Mouse (Mus musculus) stomach, embryonic 16.5 days (tissue): ENCODE data around the gene Zmat5. TPM values are rescaled to one million over a fixed set of nuclear protein-coding genes. Genes with fewer than 3 reads are reported as not detected.

Experiments
- ATAC-seq: fragments of 200-750 bp; cut with Nextera tagmentation; 2 replicates; pipeline ENCODE4 v1.8.0; 2017; ENCODE audit warnings: moderate number of reproducible peaks, moderate TSS enrichment; ENCODE audit not compliant: insufficient read depth, low FRiP score
- H3K27ac ChIP-seq: fragments of 300-500 bp; sonication (generic); 2 replicates; pipeline ENCODE4 v1.5.1; 2014; ENCODE audit warnings: low read length
- H3K27me3 ChIP-seq: fragments of 300-500 bp; sonication (generic); 2 replicates; pipeline ENCODE4 v1.6.1; 2014; ENCODE audit warnings: low read length, control low read depth, mixed read lengths; ENCODE audit not compliant: control insufficient read depth, insufficient read depth
- H3K36me3 ChIP-seq: fragments of 300-500 bp; sonication (generic); 2 replicates; pipeline ENCODE4 v1.6.1; 2014; ENCODE audit warnings: low read length; ENCODE audit not compliant: control insufficient read depth, insufficient read depth
- H3K4me1 ChIP-seq: fragments of 300-500 bp; sonication (generic); 2 replicates; pipeline ENCODE4 v1.6.1; 2014; ENCODE audit warnings: low read length, control low read depth, mixed read lengths; ENCODE audit not compliant: control insufficient read depth, insufficient read depth
- H3K4me2 ChIP-seq: fragments of 300-500 bp; sonication (generic); 2 replicates; pipeline ENCODE4 v1.6.1; 2014; ENCODE audit warnings: low read depth, low read length, mixed read lengths
- H3K4me3 ChIP-seq: fragments of 300-500 bp; sonication (generic); replicated peaks from 2 replicates; pipeline ENCODE4 v1.5.1; 2014; ENCODE audit warnings: mild to moderate bottlenecking, low read length
- H3K9ac ChIP-seq: fragments of 300-500 bp; sonication (generic); 2 replicates; pipeline ENCODE4 v1.6.1; 2014; ENCODE audit warnings: low read length
- H3K9me3 ChIP-seq: fragments of 300-500 bp; sonication (generic); replicated peaks from 2 replicates; pipeline ENCODE4 v1.6.1; 2016; ENCODE audit warnings: low read length, control low read depth; ENCODE audit not compliant: control insufficient read depth
- WGBS: fragments of 180-500 bp; shearing (Covaris S2); extraction: QIAGEN DNeasy Blood & Tissue Kit; methylation state at CpG from one replicate; pipeline ENCODE4 v1.1.7; 2014; 5-methylcytosine and 5-hydroxymethylcytosine counted together
- polyA plus RNA-seq: library from polyadenylated mRNA; unstranded; fragments of >200 nt; fragmentation: Nextera tagmentation; extraction: Ambion mirVana; gene quantifications from 2 replicates; pipeline ENCODE4 v1.2.1, GENCODE M21; 2015

Gene Zmat5
- polyA plus RNA-seq, 1 experiment from 2014 or later = 68.2 TPM

DNA sequence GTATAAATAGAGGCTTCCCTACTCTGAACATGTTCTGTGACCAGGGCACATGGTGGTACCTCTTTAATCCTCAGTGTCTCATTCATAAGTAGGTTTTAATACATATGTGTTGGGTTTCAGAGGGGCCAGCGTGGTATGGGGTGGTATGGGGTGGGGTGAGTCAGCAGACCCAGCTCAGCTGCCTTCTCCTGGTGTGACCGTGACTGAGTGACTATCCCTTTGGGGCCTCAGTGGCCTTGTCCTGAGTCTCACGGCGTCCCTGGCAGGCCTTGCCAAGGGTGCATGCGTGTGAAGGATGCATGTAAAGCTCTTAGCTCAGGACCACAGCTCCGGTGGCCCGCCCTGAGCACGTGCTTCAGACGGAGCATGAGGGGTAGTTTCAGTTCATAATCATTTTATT lies 15.5 kb downstream of the Zmat5 start:
- H3K4me3 ChIP-seq = no peak overlapping the region
- no peak overlapping the region for H3K4me2 ChIP-seq
- no peak overlapping the region for H3K27ac ChIP-seq
- no peaks in the 10 kb centered on the region for H3K27me3 ChIP-seq
- H3K9me3 ChIP-seq = no peaks in the 10 kb centered on the region
- H3K36me3 ChIP-seq = no peaks in the 10 kb centered on the region
- no peak overlapping the region for H3K9ac ChIP-seq
- H3K4me1 ChIP-seq = no peaks in the 10 kb centered on the region; the same call in 1 of the 2 replicates
- 89% methylated on average over 9 of the region's 9 CpGs for WGBS
- no peak for ATAC-seq

DNA sequence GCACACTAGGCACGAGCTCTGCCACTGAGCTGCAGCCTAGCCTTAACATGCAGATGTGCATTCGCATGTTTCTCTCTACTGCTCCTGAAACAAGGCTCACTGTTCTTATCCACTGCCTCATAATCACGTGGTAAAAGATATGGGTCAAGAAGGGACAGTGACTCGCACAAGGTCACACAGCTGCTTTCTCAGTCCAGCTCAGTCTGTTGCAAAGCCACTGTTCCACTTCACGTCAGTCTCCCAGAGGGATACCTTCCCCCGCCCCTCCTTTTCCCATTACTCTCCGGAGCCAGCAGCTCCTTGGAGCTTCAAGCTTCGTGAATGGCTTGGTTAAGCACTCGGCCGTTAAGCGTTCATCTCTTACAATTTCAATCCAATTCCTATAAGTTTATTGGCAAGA lies 15.9 kb downstream of the Zmat5 start:
- 68% methylated on average over 11 of the region's 11 CpGs for WGBS
- Histone ChIP-seq H3K4me1 (no peaks in the 10 kb centered on the region; the same call in 1 of the 2 replicates), H3K9ac (no peak overlapping the region), H3K36me3 (no peaks in the 10 kb centered on the region), H3K27ac (no peak overlapping the region), H3K4me2 (no peak overlapping the region), H3K4me3 (no peak overlapping the region), H3K9me3 (no peaks in the 10 kb centered on the region), H3K27me3 (no peaks in the 10 kb centered on the region)
- ATAC-seq = no peak

DNA sequence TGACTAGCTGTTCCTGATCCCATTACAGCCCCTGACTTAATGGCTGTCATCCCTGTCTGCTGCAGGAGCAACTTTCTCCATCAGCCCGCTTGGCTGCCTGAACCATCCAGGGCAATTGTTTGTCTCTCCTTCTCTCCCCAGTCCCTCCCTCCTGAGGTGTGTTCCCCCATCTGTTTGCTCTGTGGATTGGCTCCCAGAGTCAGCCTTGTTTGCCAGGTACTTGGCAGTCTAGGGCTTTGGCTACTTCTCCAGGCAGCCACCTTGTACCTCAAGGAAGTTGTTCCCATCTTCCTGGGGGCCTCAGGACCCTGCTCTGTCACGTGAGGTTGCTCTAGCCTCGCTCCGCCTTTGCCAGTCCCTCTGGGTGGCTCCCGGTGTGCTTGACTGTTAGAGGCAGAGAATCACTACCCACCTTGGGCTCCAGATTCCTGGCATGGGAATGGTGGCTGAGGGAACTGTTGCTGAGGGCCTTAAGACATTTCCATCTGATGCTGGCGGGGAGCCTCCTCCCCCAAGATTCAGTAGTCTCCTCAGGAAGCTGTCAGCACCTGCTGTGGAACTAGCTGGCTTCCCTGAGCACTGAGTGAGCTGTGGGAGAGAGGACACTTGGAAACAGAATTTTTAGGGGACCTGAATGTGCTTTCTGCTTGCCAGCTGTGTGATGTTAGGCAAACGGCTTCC lies 16.6 kb downstream of the Zmat5 start:
- no peak for ATAC-seq
- no peak overlapping the region for H3K4me2 ChIP-seq

DNA sequence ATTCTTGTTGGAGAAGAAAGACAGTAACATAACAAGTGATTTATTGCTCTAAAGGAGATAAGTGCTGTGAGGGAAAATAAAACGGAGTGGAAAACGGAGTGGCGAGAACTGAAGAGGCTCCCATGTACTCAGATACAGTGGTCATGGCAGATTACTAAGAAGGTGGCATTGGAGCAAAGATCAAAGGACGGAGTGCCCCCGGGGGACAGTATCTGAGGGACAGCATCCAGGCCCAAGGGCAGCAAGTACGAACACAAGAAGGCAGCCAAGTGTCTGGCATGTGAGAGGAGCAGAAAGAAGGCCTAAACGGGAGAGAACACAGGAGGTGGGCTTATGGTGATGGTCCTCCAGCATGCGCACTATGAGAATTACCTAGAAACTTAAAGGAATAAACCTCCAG lies 17.2 kb downstream of the Zmat5 start:
- ATAC-seq = no peak

More for the DNA sequence above, 16.6 kb downstream of the Zmat5 start:
- no peak overlapping the region for H3K27ac ChIP-seq
- H3K4me1 ChIP-seq = no peaks in the 10 kb centered on the region; the same call in 1 of the 2 replicates
- H3K9me3 ChIP-seq = no peaks in the 10 kb centered on the region
- 35% methylated on average over 7 of the region's 7 CpGs for WGBS
- H3K9ac ChIP-seq = no peak overlapping the region
- H3K36me3 ChIP-seq = no peaks in the 10 kb centered on the region
- no peaks in the 10 kb centered on the region for H3K27me3 ChIP-seq
- H3K4me3 ChIP-seq = no peak overlapping the region

DNA sequence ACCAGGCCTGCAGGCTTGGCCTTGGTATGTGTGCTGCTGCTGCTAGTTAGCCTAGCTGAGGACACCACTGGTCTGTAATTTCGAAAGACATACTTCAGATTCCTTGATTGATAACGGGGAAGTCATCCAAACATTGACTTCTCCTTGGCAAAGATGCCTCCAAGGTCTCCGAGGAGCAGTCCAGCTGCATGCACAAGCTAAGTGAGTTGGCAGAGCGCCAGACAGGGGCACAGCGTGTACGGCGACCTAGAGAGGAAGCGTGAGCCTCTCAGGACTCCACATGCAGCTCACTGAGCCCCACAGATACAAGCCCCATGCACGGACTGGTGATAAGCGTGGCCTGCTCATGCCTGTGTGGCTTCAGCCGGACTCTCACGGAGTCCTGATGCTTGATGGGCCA lies 25.1 kb downstream of the Zmat5 start:
- no peaks in the 10 kb centered on the region for H3K27me3 ChIP-seq
- H3K36me3 ChIP-seq = no peaks in the 10 kb centered on the region
- peak overlapping the region; percentile 11; the same call in 1 of the 2 replicates for H3K4me2 ChIP-seq
- no peak overlapping the region for H3K4me3 ChIP-seq
- peaks cover 9% of the 10 kb centered on the region; the same call in 1 of the 2 replicates for H3K4me1 ChIP-seq
- no peaks in the 10 kb centered on the region for H3K9me3 ChIP-seq
- H3K9ac ChIP-seq = peak overlapping the region; percentile 2; the same call in 1 of the 2 replicates
- peak overlapping the region; percentile 80 for H3K27ac ChIP-seq
- 37% methylated on average over 12 of the region's 12 CpGs for WGBS
- ATAC-seq = 0 out of 2 replicates have a peak, but pooled peaks have one; percentile 23

More for the DNA sequence above, 17.2 kb downstream of the Zmat5 start:
- H3K4me2 ChIP-seq = no peak overlapping the region
- no peak overlapping the region for H3K4me3 ChIP-seq
- H3K27me3 ChIP-seq = no peaks in the 10 kb centered on the region
- H3K27ac ChIP-seq = no peak overlapping the region
- 77% methylated on average over 8 of the region's 8 CpGs for WGBS
- H3K9me3 ChIP-seq = no peaks in the 10 kb centered on the region
- H3K4me1 ChIP-seq = no peaks in the 10 kb centered on the region; the same call in 1 of the 2 replicates
- H3K36me3 ChIP-seq = no peaks in the 10 kb centered on the region
- H3K9ac ChIP-seq = no peak overlapping the region

DNA sequence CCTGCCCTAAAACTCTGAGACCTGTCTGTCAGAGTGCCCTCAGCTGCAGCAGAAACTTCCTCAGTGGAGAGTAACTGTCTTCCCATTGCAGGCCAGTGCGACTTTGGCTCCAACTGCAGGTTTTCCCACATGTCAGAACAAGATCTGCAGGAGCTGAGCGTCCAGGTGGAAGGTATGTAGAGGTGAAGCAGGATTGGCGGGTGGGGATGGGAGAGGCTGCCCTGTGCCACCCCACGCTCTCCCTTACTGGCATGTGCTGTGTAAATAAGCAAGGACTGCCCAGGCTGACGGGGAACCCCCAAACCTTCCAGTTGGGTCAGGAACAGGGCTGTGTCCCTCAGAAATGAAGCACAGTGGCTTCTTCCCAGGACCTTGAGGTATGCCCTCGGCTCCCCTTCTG lies 25.6 kb downstream of the Zmat5 start:
- Histone ChIP-seq H3K36me3 (no peaks in the 10 kb centered on the region), H3K27me3 (no peaks in the 10 kb centered on the region), H3K4me1 (peaks cover 9% of the 10 kb centered on the region; the same call in 1 of the 2 replicates), H3K9me3 (no peaks in the 10 kb centered on the region), H3K9ac (peak overlapping the region; percentile 2; the same call in 1 of the 2 replicates), H3K27ac (peak overlapping the region; percentile 80), H3K4me3 (no peak overlapping the region), H3K4me2 (peak overlapping the region; percentile 11; the same call in 1 of the 2 replicates)
- ATAC-seq = peak; percentile 83
- WGBS = 50% methylated on average over 6 of the region's 6 CpGs

DNA sequence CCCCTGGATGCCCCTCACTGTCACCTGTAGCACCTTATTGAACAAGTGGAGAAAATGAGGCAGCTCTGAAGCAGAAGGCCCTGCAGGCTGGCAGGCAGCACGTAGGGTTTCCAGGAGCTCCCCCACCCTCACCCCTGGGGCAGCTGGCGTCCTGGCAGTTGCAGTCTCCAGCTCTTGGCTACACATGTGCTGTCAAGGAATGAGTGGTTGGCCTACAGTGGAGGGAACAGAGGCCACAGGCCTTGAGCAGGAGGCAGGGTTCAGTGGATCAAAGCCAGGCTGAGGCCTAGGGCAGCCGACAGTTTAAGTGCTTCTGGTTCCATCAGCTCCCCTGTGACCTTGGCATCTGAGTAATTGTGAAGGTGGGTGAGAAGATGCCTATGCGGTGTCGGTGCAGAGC lies 26.4 kb downstream of the Zmat5 start:
- no peak for ATAC-seq
- H3K27ac ChIP-seq = no peak overlapping the region; the same call in 1 of the 2 replicates
- WGBS = 69% methylated on average over 5 of the region's 5 CpGs

DNA sequence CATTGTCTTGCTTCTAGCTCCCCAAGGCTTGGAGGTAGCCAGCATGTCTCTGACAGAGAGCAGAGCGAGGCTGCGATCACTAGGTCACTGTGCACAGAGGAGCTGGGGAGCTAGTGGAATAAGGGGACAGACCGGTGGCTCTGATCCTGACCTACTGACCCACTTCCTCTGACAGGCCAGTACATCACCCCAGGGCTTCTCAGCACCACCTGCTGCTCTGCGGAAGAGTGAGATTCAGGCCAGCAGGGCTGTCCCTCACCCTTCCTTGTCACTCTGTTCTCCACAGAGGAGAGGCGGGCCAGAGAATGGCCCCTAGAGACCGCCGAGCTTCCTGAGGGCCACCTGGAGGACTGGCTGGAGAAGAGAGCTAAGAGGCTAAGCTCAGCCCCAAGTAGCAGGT lies 27.3 kb downstream of the Zmat5 start:
- Histone ChIP-seq H3K4me3 (no peak overlapping the region), H3K4me2 (no peak overlapping the region), H3K9me3 (no peaks in the 10 kb centered on the region), H3K27me3 (no peaks in the 10 kb centered on the region), H3K9ac (no peak overlapping the region), H3K4me1 (peaks cover 9% of the 10 kb centered on the region; the same call in 1 of the 2 replicates), H3K36me3 (no peaks in the 10 kb centered on the region), H3K27ac (no peak overlapping the region)
- 68% methylated on average over 7 of the region's 7 CpGs for WGBS
- ATAC-seq = no peak

More for the DNA sequence above, 26.4 kb downstream of the Zmat5 start:
- Histone ChIP-seq H3K4me1 (peaks cover 9% of the 10 kb centered on the region; the same call in 1 of the 2 replicates), H3K9ac (no peak overlapping the region), H3K9me3 (no peaks in the 10 kb centered on the region), H3K36me3 (no peaks in the 10 kb centered on the region), H3K27me3 (no peaks in the 10 kb centered on the region), H3K4me3 (no peak overlapping the region), H3K4me2 (no peak overlapping the region)

DNA sequence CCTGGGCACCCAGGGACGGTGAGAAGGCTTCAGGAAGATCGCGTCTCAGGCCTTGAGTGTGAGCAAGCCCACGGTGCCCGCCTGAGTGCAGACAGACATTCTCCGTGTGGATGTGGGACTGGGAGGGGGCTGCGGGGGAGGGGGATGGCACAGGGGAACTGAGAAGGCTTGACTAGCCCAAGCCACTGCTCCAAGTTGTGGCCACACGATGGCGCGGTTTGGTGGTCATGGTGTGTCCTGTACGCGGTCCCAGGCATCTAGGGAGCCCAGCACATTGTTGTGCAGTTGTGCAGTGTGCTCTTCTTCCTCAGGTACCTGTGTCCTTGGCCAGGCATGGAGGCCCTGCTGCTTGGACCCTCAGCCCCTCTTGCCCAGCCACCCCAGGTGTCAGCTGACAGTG lies 29.7 kb downstream of the Zmat5 start:
- WGBS = 40% methylated on average over 12 of the region's 12 CpGs
- Histone ChIP-seq H3K4me2 (no peak overlapping the region), H3K4me3 (no peak overlapping the region), H3K27me3 (no peaks in the 10 kb centered on the region), H3K4me1 (peaks cover 9% of the 10 kb centered on the region; the same call in 1 of the 2 replicates), H3K9me3 (no peaks in the 10 kb centered on the region), H3K9ac (no peak overlapping the region), H3K36me3 (no peaks in the 10 kb centered on the region), H3K27ac (no peak overlapping the region)
- no peak for ATAC-seq
